In genomic region chr17:14182860-14183259, GRCm38 (mm10) we compare ENCODE assay signal across 30 mouse cellular contexts. TPM values are rescaled to one million over a fixed set of nuclear protein-coding genes. Genes with fewer than 3 reads are reported as not detected.
DNase-seq lines count a peak whose midpoint lies in the region; ATAC-seq and TF ChIP-seq lines count a peak whose summit lies in the region.
"Had no signal": no experiment of that assay in that cellular context is flagged by ENCODE, and none has a peak within 500 bp of the region (broad histone marks: within the 10 kb centered on the region; RNA-seq: fewer than 3 reads in every experiment).

No protein-coding gene starts in this region.

- H3K9ac ChIP-seq in kidney, embryonic 15.5 days, result no peak overlapping the region
- H3K9ac ChIP-seq in lung, embryonic 15.5 days, result no peak overlapping the region
- H3K9ac ChIP-seq in embryonic facial prominence, embryonic 12.5 days, result no peak overlapping the region
- H3K9ac ChIP-seq in stomach, embryonic 15.5 days, result no peak overlapping the region
- H3K9ac ChIP-seq: heart, embryonic 15.5 days; hindbrain, embryonic 13.5 days; liver, embryonic 12.5 days; liver, postnatal 0 days; neural tube, embryonic 15.5 days had no signal

- no peak for TF ChIP-seq POLR2A in lung, adult 2 months (IDR thresholded peaks at IDR 0.05; ENCODE audit: borderline replicate concordance, extremely low read depth, low read depth, low read length)

- no peak for ATAC-seq in kidney, embryonic 15.5 days (replicated peaks; ENCODE audit: low FRiP score)
- no peak for ATAC-seq in lung, embryonic 15.5 days (ENCODE audit: borderline replicate concordance, extremely low read depth, low FRiP score, low TSS enrichment)
- ATAC-seq in embryonic facial prominence, embryonic 12.5 days (ENCODE audit: insufficient number of reproducible peaks, insufficient read depth, low FRiP score, low TSS enrichment), result no peak
- ATAC-seq in stomach, embryonic 15.5 days (ENCODE audit: insufficient read depth, low FRiP score, low read depth), result no peak
- ATAC-seq: forebrain, embryonic 14.5 days; intestine, postnatal 0 days; liver, embryonic 12.5 days; liver, postnatal 0 days had no signal

- 0 out of 2 replicates have a peak, but pooled peaks cover 2% of the 10 kb centered on the region for H3K27me3 ChIP-seq in kidney, embryonic 15.5 days
- no peaks in the 10 kb centered on the region for H3K27me3 ChIP-seq in lung, embryonic 15.5 days
- no peaks in the 10 kb centered on the region for H3K27me3 ChIP-seq in embryonic facial prominence, embryonic 12.5 days
- H3K27me3 ChIP-seq in stomach, embryonic 15.5 days (replicated peaks), result no peaks in the 10 kb centered on the region
- H3K27me3 ChIP-seq: hindbrain, embryonic 13.5 days; neural tube, embryonic 15.5 days had no signal

- H3K4me1 ChIP-seq in kidney, embryonic 15.5 days, result peaks cover 35% of the 10 kb centered on the region
- H3K4me1 ChIP-seq in lung, embryonic 15.5 days, result peaks cover 24% of the 10 kb centered on the region
- H3K4me1 ChIP-seq in lung, adult 2 months (ENCODE audit: control insufficient read depth, insufficient read depth, low read length), result no peaks in the 10 kb centered on the region
- peaks cover 19% of the 10 kb centered on the region; the same call in 1 of the 2 replicates for H3K4me1 ChIP-seq in embryonic facial prominence, embryonic 12.5 days
- peaks cover 15% of the 10 kb centered on the region; the same call in 1 of the 2 replicates for H3K4me1 ChIP-seq in stomach, embryonic 15.5 days

- WGBS in kidney, embryonic 15.5 days, result 69% methylated on average over 3 of the region's 3 CpGs
- 68% methylated on average over 3 of the region's 3 CpGs for whole genome bisulfite sequencing in lung, embryonic 15.5 days
- WGBS in lung, adult 2 months, result 64% methylated on average over 3 of the region's 3 CpGs
- WGBS in embryonic facial prominence, embryonic 12.5 days, result 58% methylated on average over 3 of the region's 3 CpGs
- WGBS in stomach, embryonic 15.5 days, result 56% methylated on average over 3 of the region's 3 CpGs

- peak overlapping the region; percentile 41 for H3K27ac ChIP-seq in kidney, embryonic 15.5 days
- peak overlapping the region; percentile 60 for H3K27ac ChIP-seq in lung, embryonic 15.5 days
- H3K27ac ChIP-seq in embryonic facial prominence, embryonic 12.5 days, result 0 out of 2 replicates have a peak overlapping the region, but pooled peaks have one; percentile 57
- H3K27ac ChIP-seq in stomach, embryonic 15.5 days, result 0 out of 2 replicates have a peak overlapping the region, but pooled peaks have one; percentile 4
- H3K27ac ChIP-seq: heart, embryonic 10.5 days; heart, embryonic 15.5 days; hindbrain, embryonic 13.5 days; liver, embryonic 12.5 days; neural tube, embryonic 15.5 days had no signal

- no peak overlapping the region for H3K4me3 ChIP-seq in kidney, embryonic 15.5 days (replicated peaks)
- H3K4me3 ChIP-seq in lung, embryonic 15.5 days, result no peak overlapping the region
- H3K4me3 ChIP-seq in lung, adult 2 months (replicated peaks; ENCODE audit: extremely low read depth, low read depth, low read length), result no peak overlapping the region
- H3K4me3 ChIP-seq in embryonic facial prominence, embryonic 12.5 days, result no peak overlapping the region
- no peak overlapping the region for H3K4me3 ChIP-seq in stomach, embryonic 15.5 days (replicated peaks)
- H3K4me3 ChIP-seq: heart, embryonic 10.5 days; heart, embryonic 15.5 days; hindbrain, embryonic 13.5 days; liver, embryonic 12.5 days; neural tube, embryonic 15.5 days had no signal

- H3K36me3 ChIP-seq in kidney, embryonic 15.5 days, result no peaks in the 10 kb centered on the region
- no peaks in the 10 kb centered on the region for H3K36me3 ChIP-seq in lung, embryonic 15.5 days
- no peaks in the 10 kb centered on the region for H3K36me3 ChIP-seq in embryonic facial prominence, embryonic 12.5 days
- no peaks in the 10 kb centered on the region for H3K36me3 ChIP-seq in stomach, embryonic 15.5 days
- H3K36me3 ChIP-seq: G1E; heart, embryonic 10.5 days; heart, embryonic 15.5 days; hindbrain, embryonic 13.5 days; liver, embryonic 12.5 days; neural tube, embryonic 15.5 days had no signal

- TF ChIP-seq CTCF in lung, adult 2 months (IDR thresholded peaks at IDR 0.05; ENCODE audit: insufficient read depth, low read length), result no peak

- H3K4me2 ChIP-seq in kidney, embryonic 15.5 days, result no peak overlapping the region
- no peak overlapping the region for H3K4me2 ChIP-seq in lung, embryonic 15.5 days
- H3K4me2 ChIP-seq in embryonic facial prominence, embryonic 12.5 days (replicated peaks), result no peak overlapping the region
- no peak overlapping the region for H3K4me2 ChIP-seq in stomach, embryonic 15.5 days
- H3K4me2 ChIP-seq: heart, embryonic 15.5 days; hindbrain, embryonic 13.5 days; liver, embryonic 12.5 days; neural tube, embryonic 15.5 days had no signal

- DNase-seq in kidney, adult 9 months, result no peak
- DNase-seq in lung, adult 2 months, result no peak
- DNase-seq in cerebellum, adult 18-20 months, result no peak
- no peak for DNase-seq in heart, postnatal 4 days
- DNase-seq: adrenal gland, adult 8-10 months; cerebellum, adult 9-10 months; cerebellum, postnatal 36 days; gastrocnemius, postnatal 25 days; heart, adult 11 months; heart, postnatal 36 days; kidney, postnatal 10 days; liver, postnatal 0 days; midbrain, embryonic 14.5 days; retina, postnatal 1 day; right cerebral cortex, postnatal 14 days; thymus, adult 2 months; thymus, postnatal 36 days had no signal

- no peaks in the 10 kb centered on the region for H3K9me3 ChIP-seq in kidney, embryonic 15.5 days (replicated peaks)
- H3K9me3 ChIP-seq in lung, embryonic 15.5 days, result no peaks in the 10 kb centered on the region
- H3K9me3 ChIP-seq in embryonic facial prominence, embryonic 12.5 days, result no peaks in the 10 kb centered on the region
- no peaks in the 10 kb centered on the region for H3K9me3 ChIP-seq in stomach, embryonic 15.5 days
- H3K9me3 ChIP-seq: heart, embryonic 10.5 days; heart, embryonic 15.5 days; hindbrain, embryonic 13.5 days; liver, embryonic 12.5 days; neural tube, embryonic 15.5 days had no signal

RNA-seq across cellular contexts. Expression of gene Dact2, which starts 21.2 kb away (rescaled TPM):
- 11.8 and 12.9 TPM in 2 replicates for polyA plus RNA-seq in kidney, embryonic 15.5 days (2015; fragmentation: Nextera tagmentation; extraction: Ambion mirVana)
- polyA plus RNA-seq in lung, embryonic 15.5 days (2015; fragmentation: Nextera tagmentation; extraction: Ambion mirVana), result 4.6 and 4.7 TPM in 2 replicates
- 3.0 and 3.3 TPM in 2 replicates for polyA plus RNA-seq in lung, adult 2 months (2012; rRNA removed)
- polyA plus RNA-seq in embryonic facial prominence, embryonic 12.5 days (2016; fragmentation: Nextera tagmentation; extraction: Ambion mirVana), result 1.9 and 2.5 TPM in 2 replicates
- 5.2 and 7.1 TPM in 2 replicates for polyA plus RNA-seq in stomach, embryonic 15.5 days (2015; fragmentation: Nextera tagmentation; extraction: Ambion mirVana)
- 1 to 10 TPM; 1.8 to 1.9 TPM for total RNA-seq in heart, postnatal 4 days (2021)
- total RNA-seq: G1E; monocyte, adult 5-6 weeks had no signal
- polyA plus RNA-seq: G1E had no signal

Comparison
In these comparisons a context has a peak if more than half of its experiments do, and no peak if none do; other contexts are left out.
1. H3K27ac ChIP-seq: peak in every context shown above with its lines; median percentile 60 in lung, embryonic 15.5 days; 57 in embryonic facial prominence, embryonic 12.5 days; 41 in kidney, embryonic 15.5 days; 4 in stomach, embryonic 15.5 days.